Mouse (Mus musculus): ENCODE measurements around the gene Gale. TPM values are rescaled to one million over a fixed set of nuclear protein-coding genes. Genes with fewer than 3 reads are reported as not detected.

Gale gene
- polyA plus RNA-seq, 1 experiment from 2014 or later = 47.7 TPM

- Histone ChIP-seq H3K9ac (ENCODE audit: low read depth, low read length) (peak overlapping the region; percentile 92), H3K9me3 (replicated peaks; ENCODE audit: control insufficient read depth, low read length, poor library complexity, severe bottlenecking) (no peaks in the 10 kb centered on the region), H3K4me2 (ENCODE audit: low read length) (peak overlapping the region; percentile 76), H3K27me3 (ENCODE audit: control insufficient read depth, insufficient read depth, low read depth, low read length) (no peaks in the 10 kb centered on the region), H3K27ac (ENCODE audit: low read length) (no peak overlapping the region), H3K36me3 (ENCODE audit: control insufficient read depth, insufficient read depth, low read length) (peaks cover 13% of the 10 kb centered on the region; the same call in 1 of the 2 replicates), H3K4me1 (ENCODE audit: control insufficient read depth, insufficient read depth, low read length) (peaks cover 18% of the 10 kb centered on the region), H3K4me3 (ENCODE audit: low read depth, low read length) (peak overlapping the region; percentile 94)
- no peak for ATAC-seq
- WGBS = 93% methylated on average over 7 of the region's 7 CpGs
Observed at GRCm38 (mm10) chr4:135985769-135986168, 22.2 kb downstream of the Gale start.

GRCm38 (mm10) chr4:135986301-135986942 lies 22.9 kb downstream of the Gale start:
- Histone ChIP-seq H3K4me3 (ENCODE audit: low read depth, low read length) (peak overlapping the region; percentile 94), H3K9me3 (replicated peaks; ENCODE audit: control insufficient read depth, low read length, poor library complexity, severe bottlenecking) (no peaks in the 10 kb centered on the region), H3K36me3 (ENCODE audit: control insufficient read depth, insufficient read depth, low read length) (peaks cover 13% of the 10 kb centered on the region; the same call in 1 of the 2 replicates), H3K9ac (ENCODE audit: low read depth, low read length) (peak overlapping the region; percentile 92), H3K4me1 (ENCODE audit: control insufficient read depth, insufficient read depth, low read length) (peaks cover 18% of the 10 kb centered on the region), H3K27me3 (ENCODE audit: control insufficient read depth, insufficient read depth, low read depth, low read length) (no peaks in the 10 kb centered on the region), H3K27ac (ENCODE audit: low read length) (peak overlapping the region; percentile 88), H3K4me2 (ENCODE audit: low read length) (peak overlapping the region; percentile 76)
- 5% methylated on average over 23 of the region's 23 CpGs for WGBS
- no peak for ATAC-seq

- peak; percentile 96 for ATAC-seq
- peak within 1 kb of the TSS; percentile 76 for H3K4me2 ChIP-seq (ENCODE audit: low read length)
- WGBS = 0% methylated on average over 70 of the region's 81 CpGs
- peak within 1 kb of the TSS; percentile 88 for H3K27ac ChIP-seq (ENCODE audit: low read length)
- peak within 1 kb of the TSS; percentile 94 for H3K4me3 ChIP-seq (ENCODE audit: low read depth, low read length)
- peak within 1 kb of the TSS; percentile 92 for H3K9ac ChIP-seq (ENCODE audit: low read depth, low read length)
- no peaks in the 10 kb centered on the region for H3K9me3 ChIP-seq (replicated peaks; ENCODE audit: control insufficient read depth, low read length, poor library complexity, severe bottlenecking)
- H3K27me3 ChIP-seq (ENCODE audit: control insufficient read depth, insufficient read depth, low read depth, low read length) = no peaks in the 10 kb centered on the region
- H3K4me1 ChIP-seq (ENCODE audit: control insufficient read depth, insufficient read depth, low read length) = peaks cover 18% of the 10 kb centered on the region
- peaks cover 13% of the 10 kb centered on the region; the same call in 1 of the 2 replicates for H3K36me3 ChIP-seq (ENCODE audit: control insufficient read depth, insufficient read depth, low read length)
Observed at GRCm38 (mm10) chr4:135986943-135987710, 23.6 kb downstream of the Gale start, which contains the start of gene Pithd1. Pithd1 (minus strand) TSS chr4:135987264.

- peak overlapping the region; percentile 94 for H3K4me3 ChIP-seq (ENCODE audit: low read depth, low read length)
- 73% methylated on average over 9 of the region's 9 CpGs for WGBS
- H3K4me2 ChIP-seq (ENCODE audit: low read length) = peak overlapping the region; percentile 76
- H3K9ac ChIP-seq (ENCODE audit: low read depth, low read length) = peak overlapping the region; percentile 92
- peak overlapping the region; percentile 88 for H3K27ac ChIP-seq (ENCODE audit: low read length)
- peaks cover 13% of the 10 kb centered on the region; the same call in 1 of the 2 replicates for H3K36me3 ChIP-seq (ENCODE audit: control insufficient read depth, insufficient read depth, low read length)
- peaks cover 18% of the 10 kb centered on the region for H3K4me1 ChIP-seq (ENCODE audit: control insufficient read depth, insufficient read depth, low read length)
- no peak for ATAC-seq
- no peaks in the 10 kb centered on the region for H3K9me3 ChIP-seq (replicated peaks; ENCODE audit: control insufficient read depth, low read length, poor library complexity, severe bottlenecking)
- H3K27me3 ChIP-seq (ENCODE audit: control insufficient read depth, insufficient read depth, low read depth, low read length) = no peaks in the 10 kb centered on the region
Observed at GRCm38 (mm10) chr4:135987714-135988113, 24.2 kb downstream of the Gale start.

- no peak overlapping the region for H3K4me3 ChIP-seq (ENCODE audit: low read depth, low read length)
Observed at GRCm38 (mm10) chr4:135993941-135994340, 30.4 kb downstream of the Gale start.

GRCm38 (mm10) chr4:135995118-135995517 lies 31.6 kb downstream of the Gale start:
- no peaks in the 10 kb centered on the region for H3K27me3 ChIP-seq (ENCODE audit: control insufficient read depth, insufficient read depth, low read depth, low read length)
- H3K9ac ChIP-seq (ENCODE audit: low read depth, low read length) = no peak overlapping the region
- H3K4me3 ChIP-seq (ENCODE audit: low read depth, low read length) = no peak overlapping the region
- H3K9me3 ChIP-seq (replicated peaks; ENCODE audit: control insufficient read depth, low read length, poor library complexity, severe bottlenecking) = peaks cover 7% of the 10 kb centered on the region; the same call in 1 of the 2 replicates
- no peak overlapping the region for H3K4me2 ChIP-seq (ENCODE audit: low read length)
- H3K4me1 ChIP-seq (ENCODE audit: control insufficient read depth, insufficient read depth, low read length) = no peaks in the 10 kb centered on the region
- no peak for ATAC-seq
- WGBS = 84% methylated on average over 4 of the region's 4 CpGs
- no peaks in the 10 kb centered on the region for H3K36me3 ChIP-seq (ENCODE audit: control insufficient read depth, insufficient read depth, low read length)
- H3K27ac ChIP-seq (ENCODE audit: low read length) = no peak overlapping the region

More at GRCm38 (mm10) chr4:135993941-135994340, 30.4 kb downstream of the Gale start:
- Histone ChIP-seq H3K36me3 (ENCODE audit: control insufficient read depth, insufficient read depth, low read length) (no peaks in the 10 kb centered on the region), H3K9ac (ENCODE audit: low read depth, low read length) (no peak overlapping the region), H3K4me2 (ENCODE audit: low read length) (no peak overlapping the region), H3K4me1 (ENCODE audit: control insufficient read depth, insufficient read depth, low read length) (no peaks in the 10 kb centered on the region), H3K27me3 (ENCODE audit: control insufficient read depth, insufficient read depth, low read depth, low read length) (no peaks in the 10 kb centered on the region), H3K27ac (ENCODE audit: low read length) (no peak overlapping the region), H3K9me3 (replicated peaks; ENCODE audit: control insufficient read depth, low read length, poor library complexity, severe bottlenecking) (peaks cover 7% of the 10 kb centered on the region; the same call in 1 of the 2 replicates)
- WGBS = 96% methylated on average over 6 of the region's 6 CpGs
- no peak for ATAC-seq

- Histone ChIP-seq H3K9me3 (replicated peaks; ENCODE audit: control insufficient read depth, low read length, poor library complexity, severe bottlenecking) (no peaks in the 10 kb centered on the region), H3K27ac (ENCODE audit: low read length) (no peak overlapping the region), H3K27me3 (ENCODE audit: control insufficient read depth, insufficient read depth, low read depth, low read length) (no peaks in the 10 kb centered on the region), H3K36me3 (ENCODE audit: control insufficient read depth, insufficient read depth, low read length) (peaks cover 36% of the 10 kb centered on the region), H3K4me2 (ENCODE audit: low read length) (no peak overlapping the region), H3K4me1 (ENCODE audit: control insufficient read depth, insufficient read depth, low read length) (no peaks in the 10 kb centered on the region), H3K9ac (ENCODE audit: low read depth, low read length) (no peak overlapping the region), H3K4me3 (ENCODE audit: low read depth, low read length) (no peak overlapping the region)
- ATAC-seq = no peak
- WGBS = 90% methylated on average over 5 of the region's 5 CpGs
Observed at GRCm38 (mm10) chr4:136004107-136004675, 40.7 kb downstream of the Gale start.

- WGBS = 88% methylated on average over 2 of the region's 2 CpGs
- H3K9ac ChIP-seq (ENCODE audit: low read depth, low read length) = no peak overlapping the region
- no peaks in the 10 kb centered on the region for H3K27me3 ChIP-seq (ENCODE audit: control insufficient read depth, insufficient read depth, low read depth, low read length)
- peaks cover 42% of the 10 kb centered on the region for H3K36me3 ChIP-seq (ENCODE audit: control insufficient read depth, insufficient read depth, low read length)
- no peak overlapping the region for H3K27ac ChIP-seq (ENCODE audit: low read length)
- no peaks in the 10 kb centered on the region for H3K9me3 ChIP-seq (replicated peaks; ENCODE audit: control insufficient read depth, low read length, poor library complexity, severe bottlenecking)
- no peak for ATAC-seq
- no peak overlapping the region for H3K4me2 ChIP-seq (ENCODE audit: low read length)
- H3K4me3 ChIP-seq (ENCODE audit: low read depth, low read length) = no peak overlapping the region
- no peaks in the 10 kb centered on the region for H3K4me1 ChIP-seq (ENCODE audit: control insufficient read depth, insufficient read depth, low read length)
Observed at GRCm38 (mm10) chr4:136004921-136005320, 41.4 kb downstream of the Gale start.

Measured in midbrain, embryonic 16.5 days (tissue).